Mouse (Mus musculus): Measurements from ENCODE around the gene Icos. TPM values are rescaled to one million over a fixed set of nuclear protein-coding genes. Genes with fewer than 3 reads are reported as not detected.

Gene Icos
- polyA plus RNA-seq, 1 experiment, result not detected

GRCm38 (mm10) chr1:60938974-60939373 lies 38.8 kb upstream of the Icos start:
- TF ChIP-seq CTCF (IDR thresholded peaks at IDR 0.05; ENCODE audit: low read depth, low read length), result no peak
- TF ChIP-seq EP300 (IDR thresholded peaks at IDR 0.05; ENCODE audit: insufficient read depth, low read depth, low read length), result no peak
- no peak for TF ChIP-seq POLR2A (IDR thresholded peaks at IDR 0.05; ENCODE audit: insufficient read depth, low read length)
- Histone ChIP-seq H3K4me1 (ENCODE audit: control insufficient read depth, insufficient read depth, low read length) (no peaks in the 10 kb centered on the region), H3K9me3 (replicated peaks; ENCODE audit: control insufficient read depth, insufficient read depth, low read length, poor library complexity, severe bottlenecking) (no peaks in the 10 kb centered on the region), H3K9ac (ENCODE audit: low read depth, poor library complexity, severe bottlenecking) (no peak overlapping the region), H3K36me3 (ENCODE audit: control insufficient read depth, insufficient read depth, low read length, poor library complexity, severe bottlenecking) (no peaks in the 10 kb centered on the region), H3K27ac (ENCODE audit: insufficient read depth, low read length) (no peak overlapping the region), H3K27me3 (ENCODE audit: control insufficient read depth, insufficient read depth, low read length, poor library complexity, severe bottlenecking) (no peaks in the 10 kb centered on the region), H3K4me3 (ENCODE audit: low read depth, low read length) (no peak overlapping the region)

GRCm38 (mm10) chr1:60940023-60940422 lies 37.7 kb upstream of the Icos start:
- Histone ChIP-seq H3K4me3 (ENCODE audit: low read depth, low read length) (no peak overlapping the region), H3K4me1 (ENCODE audit: control insufficient read depth, insufficient read depth, low read length) (no peaks in the 10 kb centered on the region), H3K9me3 (replicated peaks; ENCODE audit: control insufficient read depth, insufficient read depth, low read length, poor library complexity, severe bottlenecking) (no peaks in the 10 kb centered on the region), H3K9ac (ENCODE audit: low read depth, poor library complexity, severe bottlenecking) (no peak overlapping the region), H3K27ac (ENCODE audit: insufficient read depth, low read length) (no peak overlapping the region), H3K27me3 (ENCODE audit: control insufficient read depth, insufficient read depth, low read length, poor library complexity, severe bottlenecking) (no peaks in the 10 kb centered on the region), H3K36me3 (ENCODE audit: control insufficient read depth, insufficient read depth, low read length, poor library complexity, severe bottlenecking) (no peaks in the 10 kb centered on the region)
- no peak for TF ChIP-seq EP300 (IDR thresholded peaks at IDR 0.05; ENCODE audit: insufficient read depth, low read depth, low read length)
- no peak for TF ChIP-seq CTCF (IDR thresholded peaks at IDR 0.05; ENCODE audit: low read depth, low read length)
- no peak for TF ChIP-seq POLR2A (IDR thresholded peaks at IDR 0.05; ENCODE audit: insufficient read depth, low read length)

- no peak overlapping the region for H3K9ac ChIP-seq (ENCODE audit: low read depth, poor library complexity, severe bottlenecking)
- TF ChIP-seq POLR2A (IDR thresholded peaks at IDR 0.05; ENCODE audit: insufficient read depth, low read length) (no peak), CTCF (IDR thresholded peaks at IDR 0.05; ENCODE audit: low read depth, low read length) (no peak), EP300 (IDR thresholded peaks at IDR 0.05; ENCODE audit: insufficient read depth, low read depth, low read length) (no peak)
These were observed 37.1 kb upstream of the Icos start for GRCm38 (mm10) chr1:60940620-60941019.

GRCm38 (mm10) chr1:60941056-60942048 lies 36.4 kb upstream of the Icos start:
- no peak overlapping the region for H3K9ac ChIP-seq (ENCODE audit: low read depth, poor library complexity, severe bottlenecking)
- H3K36me3 ChIP-seq (ENCODE audit: control insufficient read depth, insufficient read depth, low read length, poor library complexity, severe bottlenecking), result no peaks in the 10 kb centered on the region
- H3K9me3 ChIP-seq (replicated peaks; ENCODE audit: control insufficient read depth, insufficient read depth, low read length, poor library complexity, severe bottlenecking), result no peaks in the 10 kb centered on the region
- TF ChIP-seq POLR2A (IDR thresholded peaks at IDR 0.05; ENCODE audit: insufficient read depth, low read length), result no peak
- TF ChIP-seq CTCF (IDR thresholded peaks at IDR 0.05; ENCODE audit: low read depth, low read length), result no peak
- no peak for TF ChIP-seq EP300 (IDR thresholded peaks at IDR 0.05; ENCODE audit: insufficient read depth, low read depth, low read length)
- no peak overlapping the region for H3K27ac ChIP-seq (ENCODE audit: insufficient read depth, low read length)
- H3K27me3 ChIP-seq (ENCODE audit: control insufficient read depth, insufficient read depth, low read length, poor library complexity, severe bottlenecking), result no peaks in the 10 kb centered on the region
- H3K4me3 ChIP-seq (ENCODE audit: low read depth, low read length), result no peak overlapping the region
- H3K4me1 ChIP-seq (ENCODE audit: control insufficient read depth, insufficient read depth, low read length), result no peaks in the 10 kb centered on the region

More at GRCm38 (mm10) chr1:60940620-60941019, 37.1 kb upstream of the Icos start:
- Histone ChIP-seq H3K4me1 (ENCODE audit: control insufficient read depth, insufficient read depth, low read length) (no peaks in the 10 kb centered on the region), H3K36me3 (ENCODE audit: control insufficient read depth, insufficient read depth, low read length, poor library complexity, severe bottlenecking) (no peaks in the 10 kb centered on the region), H3K27ac (ENCODE audit: insufficient read depth, low read length) (no peak overlapping the region), H3K27me3 (ENCODE audit: control insufficient read depth, insufficient read depth, low read length, poor library complexity, severe bottlenecking) (no peaks in the 10 kb centered on the region), H3K9me3 (replicated peaks; ENCODE audit: control insufficient read depth, insufficient read depth, low read length, poor library complexity, severe bottlenecking) (no peaks in the 10 kb centered on the region), H3K4me3 (ENCODE audit: low read depth, low read length) (no peak overlapping the region)

GRCm38 (mm10) chr1:60942921-60943320 lies 34.8 kb upstream of the Icos start:
- no peak overlapping the region for H3K4me3 ChIP-seq (ENCODE audit: low read depth, low read length)
- H3K27ac ChIP-seq (ENCODE audit: insufficient read depth, low read length), result no peak overlapping the region
- TF ChIP-seq POLR2A (IDR thresholded peaks at IDR 0.05; ENCODE audit: insufficient read depth, low read length), result no peak
- TF ChIP-seq CTCF (IDR thresholded peaks at IDR 0.05; ENCODE audit: low read depth, low read length), result no peak
- no peak for TF ChIP-seq EP300 (IDR thresholded peaks at IDR 0.05; ENCODE audit: insufficient read depth, low read depth, low read length)
- no peak overlapping the region for H3K9ac ChIP-seq (ENCODE audit: low read depth, poor library complexity, severe bottlenecking)
- H3K9me3 ChIP-seq (replicated peaks; ENCODE audit: control insufficient read depth, insufficient read depth, low read length, poor library complexity, severe bottlenecking), result no peaks in the 10 kb centered on the region
- H3K27me3 ChIP-seq (ENCODE audit: control insufficient read depth, insufficient read depth, low read length, poor library complexity, severe bottlenecking), result no peaks in the 10 kb centered on the region
- H3K36me3 ChIP-seq (ENCODE audit: control insufficient read depth, insufficient read depth, low read length, poor library complexity, severe bottlenecking), result no peaks in the 10 kb centered on the region
- H3K4me1 ChIP-seq (ENCODE audit: control insufficient read depth, insufficient read depth, low read length), result no peaks in the 10 kb centered on the region
